Mouse (Mus musculus) hematopoietic stem cell, adult 5-6 weeks (primary cell): Measurements from ENCODE around the gene Apol7a. TPM values are rescaled to one million over a fixed set of nuclear protein-coding genes. Genes with fewer than 3 reads are reported as not detected.

Experiments used
- total RNA-seq: library from RNA; stranded (forward); fragments of 172-1452, 232-1000 nt; gene quantifications from 2 replicates; pipeline ENCODE4 v1.2.3, GENCODE M21; 2017

The Apol7a gene
- total RNA-seq, 1 experiment from 2014 or later, result not detected

Other genes starting within 250 kb of the Apol7a start
- 8.4 and 11.9 TPM in 2 replicates for gene Rbfox2, start 92.1 kb downstream of the Apol7a start, total RNA-seq
- gene Apol9a, start 12.0 kb upstream of the Apol7a start, total RNA-seq, result not detected in 2 replicates
- gene Apol7b, start 48.4 kb upstream of the Apol7a start, total RNA-seq, result not detected in 2 replicates
- gene Apol10a, start 77.9 kb upstream of the Apol7a start, total RNA-seq, result not detected in 2 replicates
- not detected in 2 replicates for gene Apol11a, start 109.2 kb upstream of the Apol7a start, total RNA-seq
- gene Apol7c, start 134.2 kb upstream of the Apol7a start, total RNA-seq, result not detected in 2 replicates
- gene 1700025B11Rik, start 162.8 kb upstream of the Apol7a start, total RNA-seq, result not detected in 2 replicates
- gene Apol10b, start 197.0 kb upstream of the Apol7a start, total RNA-seq, result not detected in 2 replicates
- gene Gm36245, start 200.1 kb upstream of the Apol7a start, total RNA-seq, result not detected in 2 replicates
- gene Apol11b, start 244.2 kb upstream of the Apol7a start, total RNA-seq, result 0.65 TPM in 1 of 2 replicates, not detected in the other